Mouse (Mus musculus) c-Kit-positive CD71-positive TER-119-positive erythroid progenitor cells, embryonic 14.5 days (primary cell): ENCODE results near the gene Iqgap2.

Experiments used
- DNase-seq: peaks from one replicate; pipeline ENCODE4 v3.0.0-alpha.2; 2013; ENCODE audit warnings: low spot score

Iqgap2 gene

GRCm38 (mm10) chr13:95653696-95654095, 238.0 kb downstream of the Iqgap2 start:
- DNase-seq = no peak

GRCm38 (mm10) chr13:95651870-95652668, 239.7 kb downstream of the Iqgap2 start:
- no peak for DNase-seq

GRCm38 (mm10) chr13:95649941-95650340, 241.8 kb downstream of the Iqgap2 start:
- no peak for DNase-seq

- DNase-seq = no peak
These were observed 244.5 kb downstream of the Iqgap2 start for GRCm38 (mm10) chr13:95647248-95647647.

- no peak for DNase-seq
These were observed 245.0 kb downstream of the Iqgap2 start for GRCm38 (mm10) chr13:95646687-95647111.

GRCm38 (mm10) chr13:95643740-95644139, 248.0 kb downstream of the Iqgap2 start:
- no peak for DNase-seq

GRCm38 (mm10) chr13:95641061-95641986, 250.4 kb downstream of the Iqgap2 start:
- no peak for DNase-seq

- no peak for DNase-seq
These were observed 251.3 kb downstream of the Iqgap2 start for GRCm38 (mm10) chr13:95640408-95640807.

GRCm38 (mm10) chr13:95639336-95640116, 252.2 kb downstream of the Iqgap2 start:
- DNase-seq = no peak

- DNase-seq = no peak
These were observed 252.8 kb downstream of the Iqgap2 start for GRCm38 (mm10) chr13:95638894-95639293.

GRCm38 (mm10) chr13:95637737-95638136, 254.0 kb downstream of the Iqgap2 start:
- no peak for DNase-seq

GRCm38 (mm10) chr13:95635301-95635700, 256.4 kb downstream of the Iqgap2 start:
- no peak for DNase-seq

- DNase-seq = no peak
These were observed 257.3 kb downstream of the Iqgap2 start for GRCm38 (mm10) chr13:95634451-95634850.

- no peak for DNase-seq
These were observed 258.3 kb downstream of the Iqgap2 start for GRCm38 (mm10) chr13:95633384-95633783.

- DNase-seq = no peak
These were observed 259.6 kb downstream of the Iqgap2 start for GRCm38 (mm10) chr13:95632144-95632543.

- DNase-seq = no peak
These were observed 261.0 kb downstream of the Iqgap2 start for GRCm38 (mm10) chr13:95630747-95631146.

GRCm38 (mm10) chr13:95629751-95630150, 262.0 kb downstream of the Iqgap2 start:
- DNase-seq = no peak

GRCm38 (mm10) chr13:95626696-95627095, 265.0 kb downstream of the Iqgap2 start:
- DNase-seq = no peak

- no peak for DNase-seq
These were observed 268.7 kb downstream of the Iqgap2 start for GRCm38 (mm10) chr13:95623042-95623441.

- no peak for DNase-seq
These were observed 270.2 kb downstream of the Iqgap2 start for GRCm38 (mm10) chr13:95621563-95621962.

GRCm38 (mm10) chr13:95618859-95619258, 272.9 kb downstream of the Iqgap2 start:
- no peak for DNase-seq

GRCm38 (mm10) chr13:95618309-95618712, 273.4 kb downstream of the Iqgap2 start, which contains the start of gene F2r:
F2r (minus strand) TSS chr13:95618487.
- peak; percentile 73 for DNase-seq
